Mouse (Mus musculus) lung, embryonic 14.5 days (tissue): ENCODE measurements around the gene Gm36028. TPM values are rescaled to one million over a fixed set of nuclear protein-coding genes. Genes with fewer than 3 reads are reported as not detected.
A peak's percentile ranks its signal among the peaks of the same experiment; 100 is the strongest.

ENCODE experiments used
- ATAC-seq: fragments of 200-750 bp; cut with Nextera tagmentation; 2 replicates; pipeline ENCODE4 v1.8.0; 2017; ENCODE audit warnings: mild to moderate bottlenecking, moderate TSS enrichment, moderate library complexity; ENCODE audit not compliant: insufficient read depth
- DNase-seq: peaks from one replicate; pipeline ENCODE4 v3.0.0-alpha.2; 2015
- H3K27ac ChIP-seq: fragments of 300-500 bp; sonication (generic); 2 replicates; pipeline ENCODE4 v1.5.1; 2014; ENCODE audit warnings: low read depth, mild to moderate bottlenecking, moderate library complexity
- H3K27me3 ChIP-seq: fragments of 300-500 bp; sonication (generic); 2 replicates; pipeline ENCODE4 v1.6.1; 2014; ENCODE audit warnings: low read length, control low read depth; ENCODE audit not compliant: insufficient read depth
- H3K36me3 ChIP-seq: fragments of 300-500 bp; sonication (generic); 2 replicates; pipeline ENCODE4 v1.6.1; 2014; ENCODE audit warnings: control low read depth; ENCODE audit not compliant: insufficient read depth
- H3K4me1 ChIP-seq: fragments of 300-500 bp; sonication (generic); 2 replicates; pipeline ENCODE4 v1.6.1; 2014; ENCODE audit warnings: antibody characterized with exemption, control low read depth; ENCODE audit not compliant: insufficient read depth
- H3K4me2 ChIP-seq: fragments of 300-500 bp; sonication (generic); 2 replicates; pipeline ENCODE4 v1.6.1; 2014; ENCODE audit warnings: mild to moderate bottlenecking
- H3K4me3 ChIP-seq: fragments of 300-500 bp; sonication (generic); 2 replicates; pipeline ENCODE4 v1.5.1; 2014; ENCODE audit warnings: low read depth, low read length
- H3K9ac ChIP-seq: fragments of 300-500 bp; sonication (generic); 2 replicates; pipeline ENCODE4 v1.6.1; 2014
- H3K9me3 ChIP-seq: fragments of 300-500 bp; sonication (generic); 2 replicates; pipeline ENCODE4 v1.6.1; 2016; ENCODE audit warnings: low read depth, low read length, control low read depth
- CTCF ChIP-seq: IDR thresholded peaks from 2 replicates; pipeline ENCODE4 v1.5.1; 2016; ENCODE audit warnings: antibody characterized with exemption, low read depth
- WGBS: fragments of 180-500 bp; shearing (Covaris S2); extraction: QIAGEN DNeasy Blood & Tissue Kit; methylation state at CpG from one replicate; pipeline ENCODE4 v1.1.7; 2014; 5-methylcytosine and 5-hydroxymethylcytosine counted together
- polyA plus RNA-seq: library from polyadenylated mRNA; unstranded; fragments of >200 nt; fragmentation: Nextera tagmentation; extraction: Ambion mirVana; gene quantifications from 2 replicates; pipeline ENCODE4 v1.2.1, GENCODE M21; 2014

Gm36028 gene
- polyA plus RNA-seq, 1 experiment from 2014 or later: 0.38 TPM

- no peak overlapping the region for H3K4me2 ChIP-seq
- H3K4me1 ChIP-seq: peaks cover 16% of the 10 kb centered on the region
- no peak for ATAC-seq
- H3K9ac ChIP-seq: no peak overlapping the region
- DNase-seq: no peak
- no peaks in the 10 kb centered on the region for H3K27me3 ChIP-seq
- H3K4me3 ChIP-seq: no peak overlapping the region
- TF ChIP-seq CTCF: no peak
- H3K9me3 ChIP-seq: no peaks in the 10 kb centered on the region
- H3K27ac ChIP-seq: peak overlapping the region; percentile 74
- 71% methylated on average over 6 of the region's 6 CpGs for WGBS
- H3K36me3 ChIP-seq: peaks cover 20% of the 10 kb centered on the region
Observed at GRCm38 (mm10) chr16:37809623-37809992, 51.3 kb downstream of the Gm36028 start.

GRCm38 (mm10) chr16:37808866-37809622 is 51.9 kb downstream of the Gm36028 start:
- WGBS: 41% methylated on average over 10 of the region's 10 CpGs
- ATAC-seq: peak; percentile 28; the same call in 1 of the 2 replicates
- TF ChIP-seq CTCF: no peak
- Histone ChIP-seq H3K4me1 (peaks cover 16% of the 10 kb centered on the region), H3K4me2 (no peak overlapping the region), H3K9ac (no peak overlapping the region), H3K9me3 (no peaks in the 10 kb centered on the region), H3K27ac (peak overlapping the region; percentile 74), H3K4me3 (no peak overlapping the region), H3K27me3 (no peaks in the 10 kb centered on the region), H3K36me3 (peaks cover 26% of the 10 kb centered on the region)
- DNase-seq: peak; percentile 59

GRCm38 (mm10) chr16:37807269-37807668 is 53.7 kb downstream of the Gm36028 start:
- peaks cover 43% of the 10 kb centered on the region for H3K36me3 ChIP-seq
- no peak overlapping the region for H3K9ac ChIP-seq
- H3K27ac ChIP-seq: no peak overlapping the region
- 78% methylated on average over 8 of the region's 8 CpGs for WGBS
- peaks cover 12% of the 10 kb centered on the region for H3K4me1 ChIP-seq
- H3K4me2 ChIP-seq: no peak overlapping the region
- H3K27me3 ChIP-seq: no peaks in the 10 kb centered on the region
- no peaks in the 10 kb centered on the region for H3K9me3 ChIP-seq
- DNase-seq (no peak), ATAC-seq (no peak)
- H3K4me3 ChIP-seq: no peak overlapping the region
- peak; percentile 25 for TF ChIP-seq CTCF

- TF ChIP-seq CTCF: no peak
- H3K4me3 ChIP-seq: no peak overlapping the region
- ATAC-seq: no peak
- H3K27ac ChIP-seq: peak overlapping the region; percentile 33; the same call in 1 of the 2 replicates
- no peak overlapping the region for H3K9ac ChIP-seq
- H3K4me1 ChIP-seq: 0 out of 2 replicates have a peak, but pooled peaks cover 9% of the 10 kb centered on the region
- DNase-seq: peak; percentile 57
- no peak overlapping the region for H3K4me2 ChIP-seq
- H3K27me3 ChIP-seq: no peaks in the 10 kb centered on the region
- no peaks in the 10 kb centered on the region for H3K9me3 ChIP-seq
- H3K36me3 ChIP-seq: peaks cover 43% of the 10 kb centered on the region
- 57% methylated on average over 3 of the region's 3 CpGs for WGBS
Observed at GRCm38 (mm10) chr16:37805746-37806495, 55.0 kb downstream of the Gm36028 start.

GRCm38 (mm10) chr16:37803387-37803950 is 57.5 kb downstream of the Gm36028 start:
- H3K4me1 ChIP-seq: no peaks in the 10 kb centered on the region
- TF ChIP-seq CTCF: no peak
- 95% methylated on average over 9 of the region's 9 CpGs for WGBS
- H3K36me3 ChIP-seq: peaks cover 50% of the 10 kb centered on the region
- no peaks in the 10 kb centered on the region for H3K9me3 ChIP-seq
- ATAC-seq: no peak
- no peak overlapping the region for H3K27ac ChIP-seq
- no peak for DNase-seq
- no peak overlapping the region for H3K4me3 ChIP-seq
- no peak overlapping the region for H3K4me2 ChIP-seq
- no peak overlapping the region for H3K9ac ChIP-seq
- no peaks in the 10 kb centered on the region for H3K27me3 ChIP-seq

GRCm38 (mm10) chr16:37802686-37803295 is 58.2 kb downstream of the Gm36028 start:
- no peaks in the 10 kb centered on the region for H3K4me1 ChIP-seq
- no peaks in the 10 kb centered on the region for H3K27me3 ChIP-seq
- 70% methylated on average over 4 of the region's 4 CpGs for WGBS
- H3K4me3 ChIP-seq: no peak overlapping the region
- peaks cover 50% of the 10 kb centered on the region for H3K36me3 ChIP-seq
- H3K9me3 ChIP-seq: no peaks in the 10 kb centered on the region
- no peak for TF ChIP-seq CTCF
- H3K9ac ChIP-seq: no peak overlapping the region
- H3K27ac ChIP-seq: no peak overlapping the region
- H3K4me2 ChIP-seq: no peak overlapping the region
- no peak for DNase-seq
- ATAC-seq: no peak
